Mouse (Mus musculus) myocyte (in vitro differentiated cells): ENCODE data around the gene Myo10. TPM values are rescaled to one million over a fixed set of nuclear protein-coding genes. Genes with fewer than 3 reads are reported as not detected.

Experiments used
- H3K27me3 ChIP-seq: one replicate; pipeline ENCODE4 v1.6.1; 2011; ENCODE audit not compliant: control insufficient read depth, insufficient read depth, insufficient read length
- H3K36me3 ChIP-seq: one replicate; pipeline ENCODE4 v1.6.1; 2011; ENCODE audit not compliant: control insufficient read depth, insufficient read depth
- H3K4me2 ChIP-seq: one replicate; pipeline ENCODE4 v1.6.1; 2011; ENCODE audit warnings: low read depth, control low read depth
- H3K4me3 ChIP-seq: one replicate; pipeline ENCODE4 v1.5.1; 2011; ENCODE audit warnings: mild to moderate bottlenecking, control low read depth, moderate library complexity
- H3K79me2 ChIP-seq: one replicate; pipeline ENCODE4 v1.6.1; 2011; ENCODE audit not compliant: control insufficient read depth, insufficient read depth
- H3ac ChIP-seq: one replicate; pipeline ENCODE4 v1.6.1; 2011; ENCODE audit not compliant: control insufficient read depth, insufficient read length
- CEBPB ChIP-seq: IDR thresholded peaks from 2 replicates; pipeline ENCODE4 v1.6.1; 2011; ENCODE audit warnings: mild to moderate bottlenecking, moderate library complexity; ENCODE audit not compliant: poor library complexity, insufficient read depth, severe bottlenecking
- E2F4 ChIP-seq: IDR thresholded peaks from one replicate; pipeline ENCODE4 v1.6.1; 2011; ENCODE audit warnings: mild to moderate bottlenecking, control low read depth, moderate library complexity; ENCODE audit not compliant: insufficient read depth
- MAX ChIP-seq: IDR thresholded peaks from one replicate; pipeline ENCODE4 v1.6.1; 2011; ENCODE audit warnings: low read depth, mild to moderate bottlenecking, control low read depth
- MYOD1 ChIP-seq, 3 experiments: IDR thresholded peaks; one replicate each; pipeline ENCODE4 v1.6.1; 2011; ENCODE audit warnings: control low read depth in 2 of 3, low read depth in 2 of 3, mild to moderate bottlenecking in 2 of 3, moderate library complexity in 1 of 3; ENCODE audit not compliant: insufficient read length in 2 of 3, control insufficient read depth in 1 of 3
- MYOG ChIP-seq, 3 experiments: IDR thresholded peaks; one replicate each; pipeline ENCODE4 v1.6.1; 2011; ENCODE audit warnings: control low read depth in 2 of 3, low read depth in 2 of 3, mild to moderate bottlenecking in 2 of 3; ENCODE audit not compliant: insufficient read length in 2 of 3, control insufficient read depth in 1 of 3, insufficient read depth in 1 of 3
- POLR2A ChIP-seq: IDR thresholded peaks from one replicate; pipeline ENCODE4 v1.6.1; 2011; ENCODE audit warnings: low read depth, mild to moderate bottlenecking, control low read depth, moderate library complexity; ENCODE audit not compliant: insufficient read length
- POLR2AphosphoS2 ChIP-seq: IDR thresholded peaks from one replicate; pipeline ENCODE4 v1.6.1; 2011; ENCODE audit warnings: low read depth, control low read depth; ENCODE audit not compliant: insufficient read length
- REST ChIP-seq: IDR thresholded peaks from one replicate; pipeline ENCODE4 v1.6.1; 2011; ENCODE audit warnings: mild to moderate bottlenecking, control low read depth, moderate library complexity; ENCODE audit not compliant: insufficient read depth, insufficient read length
- SRF ChIP-seq: IDR thresholded peaks from one replicate; pipeline ENCODE4 v1.6.1; 2011; ENCODE audit warnings: low read depth; ENCODE audit not compliant: control insufficient read depth, insufficient read length
- TCF12 ChIP-seq: IDR thresholded peaks from one replicate; pipeline ENCODE4 v1.6.1; 2011; ENCODE audit warnings: mild to moderate bottlenecking, control low read depth; ENCODE audit not compliant: poor library complexity, insufficient read depth, severe bottlenecking
- TCF3 ChIP-seq: IDR thresholded peaks from one replicate; pipeline ENCODE4 v1.6.1; 2011; ENCODE audit warnings: low read depth, control low read depth; ENCODE audit not compliant: insufficient read length
- USF1 ChIP-seq: IDR thresholded peaks from one replicate; pipeline ENCODE4 v1.6.1; 2011; ENCODE audit warnings: low read depth, mild to moderate bottlenecking, control low read depth, moderate library complexity
- polyA plus RNA-seq: library from polyadenylated mRNA; unstranded; fragments of >200 nt; fragmentation: generic; extraction: Trizol; gene quantifications from one replicate; pipeline ENCODE4 v1.2.1, GENCODE M21; 2012; ENCODE audit warnings: missing spikeins

Gene Myo10
- polyA plus RNA-seq, 1 experiment: 71.4 TPM

GRCm38 (mm10) chr15:25648287-25648686 is 26.0 kb downstream of the Myo10 start:
- Histone ChIP-seq H3K4me3 (no peak overlapping the region), H3K36me3 (no peaks in the 10 kb centered on the region), H3K79me2 (peaks cover 94% of the 10 kb centered on the region), H3K27me3 (no peaks in the 10 kb centered on the region), H3K4me2 (no peak overlapping the region), H3ac (no peak overlapping the region)
- TF ChIP-seq MYOD1 (IDR thresholded peaks at IDR 0.05; ENCODE audit: control insufficient read depth in 1 of 3, insufficient read length in 2 of 3, low read depth in 2 of 3) (peak in 1 of 3 experiments; percentile 7), POLR2A (no peak), CEBPB (no peak), USF1 (no peak), POLR2AphosphoS2 (no peak), SRF (no peak), TCF3 (no peak)

DNA sequence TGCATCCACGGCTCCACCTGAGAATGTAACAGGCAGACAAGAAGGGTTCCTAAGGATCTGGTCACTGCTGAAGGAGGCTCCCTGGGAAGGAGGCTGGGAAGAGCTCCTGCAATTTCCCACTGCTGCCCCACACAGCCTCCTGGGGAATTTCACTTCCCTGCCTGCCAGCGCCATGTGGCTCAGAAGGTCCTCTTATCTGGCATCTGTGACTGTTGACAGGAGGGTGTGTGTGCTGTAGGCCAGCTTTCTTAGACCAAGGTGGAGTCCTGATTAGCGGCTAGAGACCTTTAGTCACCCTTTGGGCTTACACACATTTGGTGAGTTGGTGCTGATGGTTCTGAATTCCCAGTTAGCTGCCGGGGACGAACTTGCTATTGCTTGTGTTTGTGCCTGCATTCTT is 28.0 kb downstream of the Myo10 start:
- Histone ChIP-seq H3K36me3 (peaks cover 3% of the 10 kb centered on the region), H3K4me2 (no peak overlapping the region), H3K4me3 (no peak overlapping the region), H3K79me2 (peaks cover 94% of the 10 kb centered on the region), H3ac (no peak overlapping the region), H3K27me3 (no peaks in the 10 kb centered on the region)
- peak in 2 of 3 experiments; percentile 22 to 82 for TF ChIP-seq MYOG (IDR thresholded peaks at IDR 0.05; ENCODE audit: control insufficient read depth in 1 of 3, insufficient read depth in 1 of 3, insufficient read length in 2 of 3, low read depth in 2 of 3)
- no peak for TF ChIP-seq REST
- peak in 2 of 3 experiments; percentile 7 to 46 for TF ChIP-seq MYOD1 (IDR thresholded peaks at IDR 0.05; ENCODE audit: control insufficient read depth in 1 of 3, insufficient read length in 2 of 3, low read depth in 2 of 3)
- no peak for TF ChIP-seq USF1

GRCm38 (mm10) chr15:25651820-25652219 is 29.5 kb downstream of the Myo10 start:
- Histone ChIP-seq H3K36me3 (peaks cover 7% of the 10 kb centered on the region), H3K4me2 (peak overlapping the region; percentile 81), H3K4me3 (no peak overlapping the region), H3K79me2 (peaks cover 100% of the 10 kb centered on the region), H3ac (no peak overlapping the region), H3K27me3 (no peaks in the 10 kb centered on the region)
- TF ChIP-seq REST: no peak
- TF ChIP-seq POLR2A: no peak
- no peak for TF ChIP-seq TCF12
- no peak for TF ChIP-seq MAX
- TF ChIP-seq POLR2AphosphoS2: no peak
- no peak for TF ChIP-seq MYOD1 (IDR thresholded peaks at IDR 0.05; ENCODE audit: control insufficient read depth in 1 of 3, insufficient read length in 2 of 3, low read depth in 2 of 3)
- no peak for TF ChIP-seq E2F4
- TF ChIP-seq MYOG (IDR thresholded peaks at IDR 0.05; ENCODE audit: control insufficient read depth in 1 of 3, insufficient read depth in 1 of 3, insufficient read length in 2 of 3, low read depth in 2 of 3): no peak
- TF ChIP-seq SRF: no peak
- TF ChIP-seq TCF3: no peak
- no peak for TF ChIP-seq CEBPB
- no peak for TF ChIP-seq USF1

- Histone ChIP-seq H3K4me3 (no peak overlapping the region), H3ac (no peak overlapping the region), H3K27me3 (no peaks in the 10 kb centered on the region), H3K79me2 (peaks cover 100% of the 10 kb centered on the region), H3K4me2 (peak overlapping the region; percentile 81), H3K36me3 (peaks cover 7% of the 10 kb centered on the region)
- TF ChIP-seq MAX: no peak
- TF ChIP-seq MYOD1 (IDR thresholded peaks at IDR 0.05; ENCODE audit: control insufficient read depth in 1 of 3, insufficient read length in 2 of 3, low read depth in 2 of 3): no peak
- no peak for TF ChIP-seq CEBPB
- no peak for TF ChIP-seq E2F4
- TF ChIP-seq TCF3: no peak
- TF ChIP-seq TCF12: no peak
- no peak for TF ChIP-seq MYOG (IDR thresholded peaks at IDR 0.05; ENCODE audit: control insufficient read depth in 1 of 3, insufficient read depth in 1 of 3, insufficient read length in 2 of 3, low read depth in 2 of 3)
- TF ChIP-seq POLR2A: no peak
- no peak for TF ChIP-seq POLR2AphosphoS2
- no peak for TF ChIP-seq USF1
- TF ChIP-seq SRF: no peak
- no peak for TF ChIP-seq REST
These were observed 30.0 kb downstream of the Myo10 start for GRCm38 (mm10) chr15:25652368-25652767.

DNA sequence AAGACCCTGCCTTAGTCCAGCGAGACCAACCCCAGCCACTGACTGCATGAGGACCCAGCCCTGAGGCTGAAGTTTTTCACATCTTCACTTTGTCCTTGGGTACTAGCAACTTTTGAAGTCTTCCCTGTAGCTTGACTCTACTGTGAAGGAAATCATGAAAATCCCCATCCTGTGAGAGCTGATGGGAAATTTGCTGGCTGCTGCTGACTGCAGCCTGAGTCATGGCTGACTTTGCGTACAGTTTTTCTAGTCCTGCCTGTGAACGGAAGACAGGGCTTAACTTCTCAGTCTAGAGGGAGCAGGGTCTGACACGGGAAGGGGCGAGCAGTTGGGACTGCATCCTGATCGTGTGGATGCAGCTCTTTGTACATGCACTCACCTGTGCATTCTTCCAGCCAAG is 30.6 kb downstream of the Myo10 start:
- Histone ChIP-seq H3K36me3 (peaks cover 7% of the 10 kb centered on the region), H3K79me2 (peaks cover 100% of the 10 kb centered on the region), H3ac (no peak overlapping the region), H3K4me2 (peak overlapping the region; percentile 81), H3K27me3 (no peaks in the 10 kb centered on the region), H3K4me3 (no peak overlapping the region)
- TF ChIP-seq MYOG (IDR thresholded peaks at IDR 0.05; ENCODE audit: control insufficient read depth in 1 of 3, insufficient read depth in 1 of 3, insufficient read length in 2 of 3, low read depth in 2 of 3): no peak
- TF ChIP-seq POLR2AphosphoS2: no peak
- TF ChIP-seq SRF: no peak
- no peak for TF ChIP-seq REST
- no peak for TF ChIP-seq POLR2A
- TF ChIP-seq E2F4: no peak
- TF ChIP-seq MYOD1 (IDR thresholded peaks at IDR 0.05; ENCODE audit: control insufficient read depth in 1 of 3, insufficient read length in 2 of 3, low read depth in 2 of 3): no peak
- TF ChIP-seq CEBPB: no peak
- no peak for TF ChIP-seq USF1
- TF ChIP-seq MAX: no peak
